Mouse (Mus musculus): ENCODE results near the gene Bzw1. TPM values are rescaled to one million over a fixed set of nuclear protein-coding genes. Genes with fewer than 3 reads are reported as not detected.

The Bzw1 gene
- 170 TPM for total RNA-seq (2023)

DNA sequence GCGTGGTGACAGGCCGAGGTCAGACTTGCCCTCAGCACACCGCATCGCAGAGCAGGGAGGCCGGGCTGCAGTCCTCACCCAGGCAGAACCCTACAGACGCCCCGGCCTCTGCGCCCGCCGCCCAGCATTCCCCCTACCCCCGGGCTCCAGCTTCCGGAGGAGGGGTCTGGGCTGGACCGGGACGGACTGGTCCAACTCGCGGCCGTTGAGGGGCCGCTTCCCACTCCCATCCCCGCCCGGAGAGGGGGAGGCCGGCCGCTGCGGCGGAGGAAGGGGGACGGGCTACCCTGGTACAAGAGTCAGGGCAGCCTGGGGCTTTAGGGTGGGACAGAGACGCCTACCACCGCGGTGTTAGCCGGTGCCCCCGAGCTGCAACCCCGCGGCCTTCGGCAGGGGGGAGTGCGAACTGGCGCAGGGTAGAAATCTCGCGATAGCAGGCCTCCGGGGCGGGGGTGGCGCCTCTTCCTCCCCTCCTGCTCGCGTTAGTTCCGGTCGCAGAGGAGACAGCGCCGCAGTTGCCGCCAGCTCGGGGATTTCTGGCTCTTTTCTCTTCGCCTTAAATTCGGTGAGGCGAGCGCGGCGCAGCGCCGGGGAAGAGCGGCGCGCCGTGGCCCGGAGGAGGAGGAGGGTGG is at the start of gene Bzw1:
Gene Bzw1, plus strand, starts transcription at position 247 of the 632 bp plus-strand sequence.

DNA sequence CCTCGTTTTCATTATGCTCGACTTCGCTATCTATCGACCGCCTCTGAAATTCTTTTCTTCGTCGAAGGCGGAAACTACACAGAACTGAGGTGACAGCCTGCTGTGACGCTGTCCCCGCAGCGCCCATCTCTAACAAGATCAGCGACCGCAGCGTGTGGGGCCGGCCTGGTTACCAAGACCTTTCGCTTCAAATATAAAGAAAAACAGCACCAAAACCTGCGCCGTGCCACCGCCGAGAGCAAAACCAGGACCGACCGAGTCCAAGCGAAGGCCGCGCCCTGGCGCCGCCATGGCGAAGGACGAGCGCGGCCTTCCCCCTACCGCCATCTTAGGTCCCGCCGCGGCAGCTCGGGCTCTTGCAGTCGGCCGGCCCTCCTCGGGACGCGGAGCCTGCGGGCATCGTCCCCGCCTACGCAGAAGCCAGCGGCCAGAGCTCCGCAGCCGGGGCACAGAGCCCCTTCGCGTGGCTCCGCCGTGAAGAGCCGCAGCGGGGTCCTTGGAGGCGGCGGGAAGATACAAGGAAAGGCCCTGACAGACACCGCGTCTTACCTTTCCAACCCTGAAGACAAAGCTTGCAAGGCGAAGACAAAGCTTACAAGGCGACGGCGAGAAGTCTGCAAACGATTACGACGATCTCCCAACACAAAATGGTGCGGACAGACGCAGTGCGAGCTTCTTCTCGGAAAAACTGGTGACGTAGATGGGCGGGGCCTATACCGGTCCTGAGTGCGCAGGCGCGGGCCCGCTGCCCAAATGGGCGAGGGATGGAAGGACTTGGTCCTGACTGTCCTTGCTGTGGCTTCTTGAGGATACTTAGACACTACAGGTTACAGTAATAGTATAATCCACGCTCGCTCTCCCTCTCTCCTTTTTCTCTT is 30.9 kb downstream of the Bzw1 start, which contains the start of gene Clk1:
Gene Clk1, minus strand, starts transcription at position 696 of the 878 bp plus-strand sequence.

DNA sequence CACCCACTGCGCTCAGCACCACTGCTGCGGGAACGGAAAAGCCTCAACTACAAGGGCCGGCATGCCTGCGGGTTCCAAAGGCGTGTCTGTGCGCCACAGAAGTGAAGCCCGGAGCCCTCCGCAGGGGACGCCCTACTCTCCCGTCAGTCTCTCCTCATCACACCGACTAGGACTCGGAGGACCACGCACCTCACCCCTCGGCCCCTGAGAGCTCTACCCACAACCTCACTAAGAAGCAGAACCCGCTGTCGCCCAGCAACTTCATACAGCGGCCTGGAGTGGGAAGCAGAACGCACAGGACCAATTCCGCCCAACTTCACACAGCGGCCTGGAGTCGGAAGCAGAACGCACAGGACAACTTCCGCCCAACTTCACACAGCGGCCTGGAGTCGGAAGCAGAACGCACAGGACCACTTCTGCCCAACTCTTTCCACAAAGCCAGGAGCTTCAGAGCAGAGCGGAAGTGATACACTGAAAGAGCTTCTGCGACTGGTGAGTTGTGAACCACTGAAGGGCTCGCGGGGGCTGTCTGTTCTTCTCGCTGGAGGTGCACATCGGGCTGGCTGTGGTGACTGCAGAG is 52.5 kb downstream of the Bzw1 start, which contains the start of the genes Nif3l1 and Ppil3:
Gene Nif3l1, plus strand, starts transcription at position 9 of the 580 bp plus-strand sequence.
Gene Ppil3, minus strand, starts transcription at position 344 of the 580 bp plus-strand sequence.

Other genes with a start within 250 kb of the Bzw1 start
- not detected for gene Aox4, start 182.5 kb upstream of the Bzw1 start, total RNA-seq (2023)
- 0.15 TPM for gene Aox2, start 114.6 kb upstream of the Bzw1 start, total RNA-seq (2023)
- 1,356 TPM for gene Clk1, start 31.2 kb downstream of the Bzw1 start, total RNA-seq (2023)
- gene Nif3l1, start 52.3 kb downstream of the Bzw1 start, total RNA-seq (2023), result 28.0 TPM
- 51.9 TPM for gene Ppil3, start 52.6 kb downstream of the Bzw1 start, total RNA-seq (2023)
- gene Orc2, start 112.2 kb downstream of the Bzw1 start, total RNA-seq (2023), result 31.2 TPM
- 19.5 TPM for gene Fam126b, start 193.4 kb downstream of the Bzw1 start, total RNA-seq (2023)
- 33.0 TPM for gene Ndufb3, start 193.5 kb downstream of the Bzw1 start, total RNA-seq (2023)